Mouse (Mus musculus): ENCODE data around the gene Fgf3. TPM values are rescaled to one million over a fixed set of nuclear protein-coding genes. Genes with fewer than 3 reads are reported as not detected.

The Fgf3 gene
- 8.6 and 15.4 TPM in 2 replicates for polyA plus RNA-seq (2012; rRNA removed)

DNA sequence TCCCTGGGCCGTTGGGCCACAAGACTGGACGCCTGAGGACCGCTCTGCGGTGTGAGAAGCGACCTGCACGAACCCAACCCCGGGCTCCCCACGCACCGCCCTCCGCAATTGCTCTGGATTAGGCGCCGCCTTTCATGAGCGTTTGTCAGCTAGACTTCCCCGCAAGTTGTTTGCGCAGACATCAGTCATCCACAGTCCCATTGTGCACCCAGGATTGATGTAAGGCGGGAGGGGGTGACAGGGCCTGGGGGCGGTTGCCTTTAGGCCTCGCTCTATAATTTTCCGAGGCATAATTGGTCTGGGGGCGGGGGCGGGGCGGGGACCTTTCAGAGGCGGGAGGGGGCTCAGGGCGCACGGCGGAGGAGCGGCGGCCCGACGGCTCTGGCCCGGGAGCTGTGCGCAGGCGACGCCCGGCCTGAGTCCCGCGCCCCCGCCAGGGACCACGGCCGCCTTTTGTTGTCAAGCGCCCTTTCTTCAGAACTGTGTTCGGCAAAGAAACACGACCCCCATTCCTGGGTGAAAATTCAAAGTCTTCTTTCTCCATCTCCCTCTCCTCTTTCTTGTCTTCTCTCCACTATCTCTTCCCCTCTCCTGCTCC, at the start of gene Fgf3:
Fgf3 (plus strand) TSS at position 193 of the 598 bp plus-strand sequence.
- DNase-seq (ENCODE audit: low read depth): peak; percentile 60
- TF ChIP-seq POLR2A (IDR thresholded peaks at IDR 0.05; ENCODE audit: borderline replicate concordance, extremely low read depth, insufficient read depth, insufficient read length, poor library complexity, severe bottlenecking): no peak
- no peak for TF ChIP-seq CTCF (IDR thresholded peaks at IDR 0.05; ENCODE audit: borderline replicate concordance, extremely low read depth, insufficient read depth, insufficient read length)

DNA sequence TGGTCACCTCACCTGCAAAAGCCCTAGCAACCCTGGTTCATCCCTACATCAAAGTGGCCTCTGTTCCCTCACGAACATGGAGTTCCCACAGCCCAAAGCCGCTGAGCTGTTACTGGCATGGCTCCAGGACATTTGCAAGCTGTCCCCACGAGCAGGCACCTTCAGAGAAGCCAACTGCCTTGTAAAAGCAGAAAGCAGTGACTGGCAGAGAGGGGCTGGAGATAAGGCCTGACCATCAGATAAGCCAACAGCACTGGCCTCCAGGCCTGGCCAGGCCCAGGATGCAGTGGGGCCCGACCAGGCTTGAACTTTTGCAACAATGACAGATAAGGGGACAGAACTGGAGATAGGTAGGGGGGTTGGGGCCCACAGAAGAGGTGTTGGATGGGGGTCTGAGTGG, 49.3 kb upstream of the Fgf3 start:
- no peak for TF ChIP-seq POLR2A (IDR thresholded peaks at IDR 0.05; ENCODE audit: borderline replicate concordance, extremely low read depth, insufficient read depth, insufficient read length, poor library complexity, severe bottlenecking)
- peak; percentile 41 for DNase-seq (ENCODE audit: low read depth)

DNA sequence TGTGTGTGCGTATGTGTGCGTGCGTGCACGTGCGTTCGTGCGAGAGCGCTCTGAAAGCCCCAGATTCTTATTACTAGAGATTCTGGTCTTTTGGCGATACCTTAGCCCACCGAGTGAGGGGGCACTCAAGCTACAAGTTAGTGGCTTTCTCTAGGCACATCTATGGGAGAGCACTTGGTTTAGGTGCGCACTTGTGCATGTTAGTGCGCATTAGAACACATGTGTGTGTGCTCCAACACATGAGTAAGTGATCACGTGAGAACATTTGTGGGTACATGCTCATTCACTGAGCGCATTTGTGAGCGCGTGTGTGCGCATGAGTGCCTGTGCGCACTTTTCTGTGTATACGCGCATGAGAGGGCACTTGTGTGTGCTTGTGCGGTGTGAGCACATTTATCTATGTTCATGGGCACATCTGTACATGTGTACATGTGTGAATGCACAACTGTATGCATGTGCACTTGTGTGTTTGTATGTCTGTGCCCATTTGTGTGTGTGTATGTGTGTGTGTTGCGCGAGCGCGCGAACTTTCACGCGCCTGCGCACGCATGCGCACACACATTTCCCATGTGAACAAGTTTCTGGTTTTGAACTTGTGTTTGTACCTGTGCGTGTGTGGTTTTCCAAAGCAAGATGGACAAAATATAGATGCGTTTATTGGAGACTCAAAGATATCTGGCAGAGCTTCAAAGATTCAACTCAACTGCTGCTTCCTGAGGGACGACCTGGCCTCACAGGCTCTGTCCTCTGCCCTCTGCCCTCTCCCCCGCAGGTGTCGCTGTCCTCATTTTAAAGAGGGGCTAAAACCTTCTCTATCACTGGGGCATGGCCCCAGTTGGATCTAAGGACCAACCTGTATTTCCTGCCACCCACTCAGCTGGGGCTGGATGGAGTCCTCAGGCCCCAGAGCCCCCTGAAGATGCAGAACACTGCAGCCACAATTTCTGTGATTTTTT, 48.0 kb upstream of the Fgf3 start:
- TF ChIP-seq CTCF (IDR thresholded peaks at IDR 0.05; ENCODE audit: borderline replicate concordance, extremely low read depth, insufficient read depth, insufficient read length) (peak; percentile 32; the same call in 1 of the 2 replicates), POLR2A (IDR thresholded peaks at IDR 0.05; ENCODE audit: borderline replicate concordance, extremely low read depth, insufficient read depth, insufficient read length, poor library complexity, severe bottlenecking) (no peak)
- peak; percentile 58 for DNase-seq (ENCODE audit: low read depth)

DNA sequence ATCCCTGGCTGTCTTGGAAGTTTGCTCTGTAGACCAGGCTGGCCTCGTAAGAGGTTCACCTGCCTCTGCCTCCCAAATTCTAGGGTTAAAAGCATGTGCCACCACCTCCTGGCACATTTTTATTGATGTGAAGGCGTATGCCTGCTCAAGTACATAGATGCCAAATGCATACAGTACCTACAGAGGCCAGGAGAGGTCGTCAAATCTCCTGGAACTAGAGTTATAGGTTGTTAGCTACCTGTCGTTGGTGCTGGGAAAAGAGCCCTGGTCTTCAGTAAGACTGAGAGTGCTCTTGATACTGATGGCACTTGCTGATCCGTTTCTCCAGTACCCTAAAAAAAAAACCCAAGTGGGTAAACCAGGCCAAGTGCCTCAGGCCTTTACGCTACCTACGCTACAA, 46.5 kb upstream of the Fgf3 start:
- TF ChIP-seq CTCF (IDR thresholded peaks at IDR 0.05; ENCODE audit: borderline replicate concordance, extremely low read depth, insufficient read depth, insufficient read length): no peak
- no peak for TF ChIP-seq POLR2A (IDR thresholded peaks at IDR 0.05; ENCODE audit: borderline replicate concordance, extremely low read depth, insufficient read depth, insufficient read length, poor library complexity, severe bottlenecking)
- DNase-seq (ENCODE audit: low read depth): no peak

DNA sequence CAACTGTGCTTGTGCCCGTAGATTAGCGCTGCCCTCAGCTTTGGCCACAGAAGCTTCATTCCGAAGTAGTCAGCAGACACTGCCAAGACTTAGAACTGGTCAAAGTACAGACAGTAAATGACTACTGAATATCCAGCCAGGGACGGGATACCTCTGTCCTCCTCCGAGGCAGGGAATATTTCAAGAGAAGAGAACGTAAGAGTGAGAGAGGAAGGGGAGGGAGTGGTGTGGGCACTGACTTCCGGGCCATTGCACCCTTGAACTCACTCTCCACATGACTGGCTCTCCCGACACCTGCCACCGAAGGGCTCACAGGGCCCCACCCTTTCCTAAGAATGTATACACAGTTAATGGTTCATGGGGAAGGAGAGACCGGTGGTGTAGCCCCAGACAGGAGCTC, 44.6 kb upstream of the Fgf3 start:
- DNase-seq (ENCODE audit: low read depth): no peak
- TF ChIP-seq POLR2A (IDR thresholded peaks at IDR 0.05; ENCODE audit: borderline replicate concordance, extremely low read depth, insufficient read depth, insufficient read length, poor library complexity, severe bottlenecking) (no peak), CTCF (IDR thresholded peaks at IDR 0.05; ENCODE audit: borderline replicate concordance, extremely low read depth, insufficient read depth, insufficient read length) (no peak)

DNA sequence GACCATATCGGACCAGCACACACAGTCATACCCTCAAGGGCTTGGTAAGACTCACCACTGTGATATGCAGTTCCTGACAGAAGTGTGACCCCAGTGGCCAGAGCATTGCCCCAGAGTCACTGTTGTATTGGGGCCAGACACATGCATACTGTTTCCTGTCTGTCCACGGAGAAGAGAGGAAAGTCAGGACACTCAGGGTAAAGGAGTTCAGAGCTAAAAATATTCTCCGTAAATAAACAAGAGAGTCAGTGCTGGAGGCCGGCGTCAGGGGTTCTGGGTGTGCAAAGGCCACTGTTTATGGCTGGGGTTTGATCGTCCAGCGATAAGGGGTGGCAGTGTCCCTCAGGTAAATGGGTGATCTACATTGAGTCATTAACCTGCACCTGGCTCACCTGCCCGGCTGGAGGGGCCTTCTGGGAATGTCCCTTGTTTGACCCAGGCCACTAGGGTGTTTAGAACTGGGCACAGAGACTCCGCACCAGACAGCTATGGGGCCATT, 41.9 kb upstream of the Fgf3 start:
- TF ChIP-seq CTCF (IDR thresholded peaks at IDR 0.05; ENCODE audit: borderline replicate concordance, extremely low read depth, insufficient read depth, insufficient read length) (no peak), POLR2A (IDR thresholded peaks at IDR 0.05; ENCODE audit: borderline replicate concordance, extremely low read depth, insufficient read depth, insufficient read length, poor library complexity, severe bottlenecking) (no peak)

DNA sequence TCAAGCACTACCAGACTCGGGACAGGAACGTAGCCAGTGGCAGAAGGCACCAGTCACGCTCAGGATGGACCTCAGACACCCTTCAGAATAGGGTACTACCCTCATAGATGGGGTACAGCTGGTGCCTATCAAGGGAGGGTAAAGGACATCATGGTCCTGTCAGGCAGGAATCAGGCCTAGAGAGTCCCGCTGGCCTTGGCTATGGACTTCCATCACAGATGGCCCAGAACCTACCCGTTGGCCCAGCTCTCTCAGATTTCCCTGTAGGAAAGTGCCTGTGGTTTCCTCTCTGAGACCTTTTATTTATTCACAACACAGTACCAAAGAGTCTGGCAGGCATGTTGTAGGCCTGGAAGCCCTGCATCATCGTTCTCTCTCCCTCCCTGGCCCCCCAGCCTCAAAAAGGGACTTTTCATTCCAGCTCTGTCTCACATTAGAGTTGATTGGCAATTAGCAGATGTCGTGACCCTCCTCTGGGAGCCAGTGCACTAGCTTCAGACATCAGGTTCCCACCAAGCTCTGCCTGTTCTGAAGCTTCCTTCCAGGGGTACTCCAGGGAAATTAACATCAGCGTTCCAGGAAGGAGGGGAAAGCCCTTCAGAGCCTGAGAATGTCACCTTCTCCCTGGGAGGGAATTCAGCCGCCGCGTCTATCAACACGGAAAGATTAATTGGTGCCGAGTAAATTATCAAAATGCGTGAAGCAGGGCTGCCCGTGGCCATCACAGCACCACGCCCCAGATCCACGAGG, 40.7 kb upstream of the Fgf3 start:
- TF ChIP-seq CTCF (IDR thresholded peaks at IDR 0.05; ENCODE audit: borderline replicate concordance, extremely low read depth, insufficient read depth, insufficient read length) (no peak), POLR2A (IDR thresholded peaks at IDR 0.05; ENCODE audit: borderline replicate concordance, extremely low read depth, insufficient read depth, insufficient read length, poor library complexity, severe bottlenecking) (no peak)
- peak; percentile 53 for DNase-seq (ENCODE audit: low read depth)

More for the DNA sequence above, 41.9 kb upstream of the Fgf3 start:
- DNase-seq (ENCODE audit: low read depth): no peak

DNA sequence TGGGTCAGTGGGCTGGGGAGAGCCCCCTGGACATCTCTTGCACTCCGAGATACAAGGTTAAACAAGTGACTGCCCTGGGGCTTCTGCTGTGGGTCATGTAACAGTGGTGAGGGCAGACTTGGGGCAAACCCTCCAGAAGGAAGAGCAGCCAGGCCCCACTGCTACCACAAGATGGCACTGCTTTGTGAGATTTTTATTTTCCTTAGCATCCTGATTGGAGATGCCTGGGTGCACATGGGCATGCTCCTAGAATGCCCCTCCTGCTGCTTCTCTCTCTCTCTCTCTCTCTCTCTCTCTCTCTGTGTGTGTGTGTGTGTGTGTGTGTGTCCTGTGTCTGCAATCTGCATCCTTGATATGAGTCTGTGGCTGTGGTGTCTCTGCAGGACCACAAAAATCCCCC, 39.4 kb upstream of the Fgf3 start:
- peak; percentile 79 for DNase-seq (ENCODE audit: low read depth)
- TF ChIP-seq CTCF (IDR thresholded peaks at IDR 0.05; ENCODE audit: borderline replicate concordance, extremely low read depth, insufficient read depth, insufficient read length): peak; percentile 74
- TF ChIP-seq POLR2A (IDR thresholded peaks at IDR 0.05; ENCODE audit: borderline replicate concordance, extremely low read depth, insufficient read depth, insufficient read length, poor library complexity, severe bottlenecking): no peak

DNA sequence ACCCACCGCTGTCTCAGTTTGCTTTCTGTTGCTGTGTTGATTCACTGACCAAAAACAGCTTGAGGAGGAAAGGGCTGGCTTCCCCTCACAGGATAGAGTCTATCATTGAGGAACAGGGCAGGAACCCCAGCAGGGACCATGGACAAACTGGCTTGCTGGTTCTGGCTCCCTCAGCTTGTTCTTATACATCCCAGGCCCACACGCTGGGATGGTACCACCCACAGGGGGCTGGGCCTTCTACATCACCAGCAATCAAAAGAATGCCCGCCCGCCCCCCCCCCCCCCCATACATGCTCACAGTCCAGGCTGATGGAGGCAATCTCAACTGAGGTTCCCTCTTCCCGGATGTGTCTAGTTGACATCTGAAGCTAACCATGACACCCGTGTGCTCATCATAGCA, 30.8 kb upstream of the Fgf3 start:
- TF ChIP-seq POLR2A (IDR thresholded peaks at IDR 0.05; ENCODE audit: borderline replicate concordance, extremely low read depth, insufficient read depth, insufficient read length, poor library complexity, severe bottlenecking): no peak
- TF ChIP-seq CTCF (IDR thresholded peaks at IDR 0.05; ENCODE audit: borderline replicate concordance, extremely low read depth, insufficient read depth, insufficient read length): no peak
- no peak for DNase-seq (ENCODE audit: low read depth)

DNA sequence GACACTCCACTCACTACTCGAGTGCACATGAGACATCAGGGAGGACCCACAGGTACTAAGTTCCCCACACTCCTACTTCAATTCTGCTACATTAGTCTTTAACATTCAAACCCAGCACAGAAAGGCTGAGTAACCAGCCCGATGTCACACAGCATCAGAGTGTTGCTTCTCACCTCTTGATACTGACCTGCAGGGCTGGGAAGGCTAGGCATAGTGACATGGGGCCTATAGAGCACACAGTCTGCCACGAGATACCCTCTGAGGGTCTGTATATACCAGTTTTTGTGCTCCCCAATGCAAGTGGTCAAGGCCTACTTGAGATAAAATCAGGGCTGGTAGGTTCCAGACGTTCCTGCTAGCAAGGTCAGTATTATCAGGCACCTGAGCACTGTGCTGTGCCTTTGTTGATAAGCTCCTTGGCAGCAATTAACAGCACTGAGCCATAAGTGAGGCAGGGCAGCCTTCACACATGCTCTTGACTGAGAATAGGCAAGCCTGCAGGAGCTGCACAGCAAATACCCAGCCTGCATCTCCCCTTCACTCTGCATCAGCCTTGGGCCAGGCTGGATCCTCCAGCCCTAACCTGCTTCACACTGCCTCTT, 29.8 kb upstream of the Fgf3 start:
- no peak for DNase-seq (ENCODE audit: low read depth)
- TF ChIP-seq POLR2A (IDR thresholded peaks at IDR 0.05; ENCODE audit: borderline replicate concordance, extremely low read depth, insufficient read depth, insufficient read length, poor library complexity, severe bottlenecking): no peak

DNA sequence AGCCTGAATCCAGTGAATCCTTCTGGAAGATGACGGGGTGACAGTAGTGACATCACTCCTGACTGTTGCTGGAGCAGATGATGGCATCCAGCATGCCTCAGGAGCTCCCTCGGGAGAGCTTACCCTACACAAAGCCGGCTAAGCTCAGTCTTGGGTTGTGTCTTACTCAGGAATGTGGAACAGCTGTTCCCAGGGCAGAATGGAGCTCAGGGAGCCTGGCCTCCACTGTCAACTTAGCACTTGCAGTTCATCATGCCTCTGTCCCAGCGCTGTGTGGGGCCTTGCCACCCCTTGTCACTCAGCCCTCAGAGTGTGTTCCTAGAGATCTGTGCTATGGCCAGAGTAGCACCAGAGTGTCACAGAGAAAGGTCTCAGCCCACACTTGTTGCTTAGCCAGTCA, 26.4 kb upstream of the Fgf3 start:
- no peak for DNase-seq (ENCODE audit: low read depth)
- no peak for TF ChIP-seq POLR2A (IDR thresholded peaks at IDR 0.05; ENCODE audit: borderline replicate concordance, extremely low read depth, insufficient read depth, insufficient read length, poor library complexity, severe bottlenecking)
- no peak for TF ChIP-seq CTCF (IDR thresholded peaks at IDR 0.05; ENCODE audit: borderline replicate concordance, extremely low read depth, insufficient read depth, insufficient read length)
